Comparison of ENCODE assay signal across 20 mouse cellular contexts in genomic region chr14:54855726-54856125, GRCm38 (mm10). TPM values are rescaled to one million over a fixed set of nuclear protein-coding genes. Genes with fewer than 3 reads are reported as not detected.
"Had no signal": no experiment of that assay in that cellular context is flagged by ENCODE, and none has a peak within 500 bp of the region (broad histone marks: within the 10 kb centered on the region; RNA-seq: fewer than 3 reads in every experiment).

No protein-coding gene starts in this region.

- H3K4me3 ChIP-seq: neural tube, embryonic 13.5 days; neural tube, embryonic 15.5 days; stomach, embryonic 15.5 days had no signal

- H3K27ac ChIP-seq: neural tube, embryonic 13.5 days; neural tube, embryonic 15.5 days; stomach, embryonic 15.5 days; stomach, postnatal 0 days had no signal

- H3K4me1 ChIP-seq: neural tube, embryonic 13.5 days; neural tube, embryonic 15.5 days; stomach, embryonic 15.5 days had no signal

- H3K9ac ChIP-seq: neural tube, embryonic 13.5 days; neural tube, embryonic 15.5 days; stomach, embryonic 15.5 days had no signal

- H3K4me2 ChIP-seq: neural tube, embryonic 13.5 days; neural tube, embryonic 15.5 days; stomach, embryonic 15.5 days had no signal

- H3K9me3 ChIP-seq: neural tube, embryonic 13.5 days; neural tube, embryonic 15.5 days; stomach, embryonic 15.5 days had no signal

- H3K27me3 ChIP-seq: neural tube, embryonic 13.5 days; neural tube, embryonic 15.5 days; stomach, embryonic 15.5 days had no signal

- DNase-seq: retina, postnatal 1 day; right cerebral cortex, adult 18-20 months; right cerebral cortex, postnatal 14 days; right cerebral cortex, postnatal 25 days; right cerebral cortex, postnatal 4 days; spleen, adult 18-20 months; thymus, adult 18-20 months; thymus, adult 2 months; thymus, postnatal 14 days; thymus, postnatal 25 days; thymus, postnatal 36 days; thymus, postnatal 4 days had no signal

RNA-seq across cellular contexts. Expression of gene Gm20521, which starts 27.5 kb away (rescaled TPM):
- total RNA-seq: neutrophil, adult 5-6 weeks had no signal
- polyA plus RNA-seq: neural tube, embryonic 13.5 days; neural tube, embryonic 14.5 days; neural tube, embryonic 15.5 days; spleen, adult 2 months; stomach, embryonic 14.5 days had no signal
